Mouse (Mus musculus): ENCODE measurements at regions not wholly inside any gene's neighbourhood (a gene's known extent, or its start where the extent isn't known, plus 50 kb on each side); places are given as distances from the start of the nearest gene placed in this dataset.

DNA sequence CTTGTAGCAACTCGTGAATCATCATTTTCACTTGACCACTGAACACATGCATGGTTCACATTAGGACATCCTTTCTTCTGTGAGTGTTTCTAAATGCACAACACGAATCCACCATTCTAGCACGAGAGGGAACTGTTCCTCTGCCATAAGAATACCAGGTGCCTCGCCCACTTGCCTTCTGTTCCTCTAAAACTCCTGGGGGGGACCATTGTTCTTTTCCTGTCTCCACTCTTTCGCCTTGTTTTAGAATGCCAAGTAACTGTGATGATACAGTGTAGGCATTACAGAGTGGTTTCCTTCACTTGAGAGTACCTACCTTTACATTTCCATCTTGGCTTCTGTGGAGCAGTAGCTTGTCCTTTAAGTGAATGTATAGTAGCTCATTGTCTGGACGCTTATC, 224.2 kb downstream of the Plk2 start:
- no peak for TF ChIP-seq CTCF (IDR thresholded peaks at IDR 0.05; ENCODE audit: low read depth)
- 51% methylated on average over 6 of the region's 6 CpGs for WGBS (ENCODE audit: insufficient replicate concordance)
- no peaks in the 10 kb centered on the region for H3K4me1 ChIP-seq (replicated peaks; ENCODE audit: control insufficient read depth in 2 of 2, insufficient read depth in 2 of 2, low read length in 1 of 2)
- H3K36me3 ChIP-seq (replicated peaks; ENCODE audit: control insufficient read depth, insufficient read depth, low read depth): no peaks in the 10 kb centered on the region
- H3K9me3 ChIP-seq (ENCODE audit: control insufficient read depth, low read length): no peaks in the 10 kb centered on the region
- H3K9ac ChIP-seq (replicated peaks): no peak overlapping the region
- no peak for ATAC-seq (ENCODE audit: insufficient read depth)
- no peak for DNase-seq (ENCODE audit: low read depth in 3 of 3, low spot score in 3 of 3)
- H3K4me3 ChIP-seq (ENCODE audit: insufficient read depth in 1 of 2, low read depth in 2 of 2, low read length in 2 of 2): no peak overlapping the region
- no peak overlapping the region for H3K4me2 ChIP-seq (ENCODE audit: low read depth)
- no peaks in the 10 kb centered on the region for H3K27me3 ChIP-seq (ENCODE audit: control insufficient read depth, insufficient read depth, low read length)
- H3K27ac ChIP-seq: no peak overlapping the region

DNA sequence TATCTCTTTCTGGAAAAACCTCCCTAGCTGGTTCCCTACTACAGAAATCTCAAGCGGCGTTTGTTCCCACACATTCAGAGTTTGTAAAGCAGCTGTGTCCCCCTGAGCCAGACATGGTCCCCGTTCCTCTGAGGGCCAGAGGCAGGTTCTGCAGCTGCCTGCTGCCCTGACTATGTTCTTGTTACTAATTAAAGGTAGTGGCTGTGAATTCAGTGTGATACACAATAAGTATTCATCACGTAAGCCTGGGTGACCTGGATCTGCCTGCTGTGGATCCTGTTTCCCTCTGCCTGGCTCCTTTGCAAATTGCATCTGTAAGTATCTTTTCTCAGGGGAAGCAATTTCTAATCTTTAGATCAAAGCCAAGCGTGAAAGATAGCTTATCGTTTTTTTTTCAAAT, 232.3 kb downstream of the Plk2 start:
- Histone ChIP-seq H3K9me3 (ENCODE audit: control insufficient read depth, low read length) (no peaks in the 10 kb centered on the region), H3K4me2 (ENCODE audit: low read depth) (no peak overlapping the region), H3K9ac (replicated peaks) (no peak overlapping the region), H3K4me1 (replicated peaks; ENCODE audit: control insufficient read depth in 2 of 2, insufficient read depth in 2 of 2, low read length in 1 of 2) (no peaks in the 10 kb centered on the region), H3K36me3 (replicated peaks; ENCODE audit: control insufficient read depth, insufficient read depth, low read depth) (no peaks in the 10 kb centered on the region), H3K27ac (no peak overlapping the region), H3K27me3 (ENCODE audit: control insufficient read depth, insufficient read depth, low read length) (no peaks in the 10 kb centered on the region), H3K4me3 (ENCODE audit: insufficient read depth in 1 of 2, low read depth in 2 of 2, low read length in 2 of 2) (no peak overlapping the region)
- ATAC-seq (ENCODE audit: insufficient read depth): no peak
- DNase-seq (ENCODE audit: low read depth in 3 of 3, low spot score in 3 of 3): no peak
- TF ChIP-seq EP300 (IDR thresholded peaks at IDR 0.05; ENCODE audit: low read depth) (no peak), CTCF (IDR thresholded peaks at IDR 0.05; ENCODE audit: low read depth) (no peak)
- 49% methylated on average over 6 of the region's 6 CpGs for WGBS (ENCODE audit: insufficient replicate concordance)

DNA sequence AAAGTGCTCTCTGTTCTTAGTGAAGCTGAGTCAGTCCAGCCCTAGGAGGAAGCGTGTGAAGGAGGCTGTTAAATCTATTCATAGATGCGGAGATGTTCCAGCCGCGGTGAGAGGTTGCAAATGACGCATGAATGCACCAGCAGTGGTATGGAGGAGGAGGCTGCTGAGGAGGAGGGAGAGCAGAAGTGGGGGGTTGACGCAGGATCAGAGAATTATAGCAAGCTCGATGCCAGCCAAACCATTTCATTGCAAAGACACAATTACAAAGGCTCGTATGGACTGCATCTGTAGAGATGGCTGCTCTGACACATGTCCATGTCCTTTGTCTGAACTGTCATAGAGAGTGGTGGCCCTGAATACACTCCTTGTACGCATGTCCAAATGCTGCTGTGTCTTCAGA, 232.9 kb downstream of the Plk2 start:
- Histone ChIP-seq H3K9ac (replicated peaks) (no peak overlapping the region), H3K4me3 (ENCODE audit: insufficient read depth in 1 of 2, low read depth in 2 of 2, low read length in 2 of 2) (no peak overlapping the region), H3K4me2 (ENCODE audit: low read depth) (no peak overlapping the region), H3K4me1 (replicated peaks; ENCODE audit: control insufficient read depth in 2 of 2, insufficient read depth in 2 of 2, low read length in 1 of 2) (no peaks in the 10 kb centered on the region), H3K36me3 (replicated peaks; ENCODE audit: control insufficient read depth, insufficient read depth, low read depth) (no peaks in the 10 kb centered on the region), H3K27me3 (ENCODE audit: control insufficient read depth, insufficient read depth, low read length) (no peaks in the 10 kb centered on the region), H3K27ac (no peak overlapping the region), H3K9me3 (ENCODE audit: control insufficient read depth, low read length) (no peaks in the 10 kb centered on the region)
- 25% methylated on average over 9 of the region's 9 CpGs for WGBS (ENCODE audit: insufficient replicate concordance)
- DNase-seq (ENCODE audit: low read depth in 3 of 3, low spot score in 3 of 3): no peak
- no peak for ATAC-seq (ENCODE audit: insufficient read depth)
- no peak for TF ChIP-seq EP300 (IDR thresholded peaks at IDR 0.05; ENCODE audit: low read depth)
- TF ChIP-seq CTCF (IDR thresholded peaks at IDR 0.05; ENCODE audit: low read depth): no peak

DNA sequence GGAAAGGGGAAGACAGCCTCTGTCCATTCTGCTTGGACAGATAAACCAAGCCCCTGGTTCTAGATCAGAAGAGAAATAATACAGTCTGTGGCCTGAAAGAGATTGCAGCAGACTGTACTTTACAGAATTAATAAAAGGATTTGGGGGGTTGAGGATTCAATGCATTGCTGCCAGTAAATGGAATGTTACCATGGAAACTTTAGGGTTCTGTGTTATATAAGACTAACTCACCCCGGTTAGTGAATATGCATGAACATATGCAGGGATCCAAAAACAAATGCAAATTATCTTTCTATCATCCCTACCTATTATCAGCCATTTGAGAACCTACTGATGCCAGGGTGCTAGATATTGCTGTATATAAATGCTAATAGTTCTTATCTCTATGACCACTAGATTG, 233.4 kb downstream of the Plk2 start:
- Histone ChIP-seq H3K27ac (no peak overlapping the region), H3K9me3 (ENCODE audit: control insufficient read depth, low read length) (no peaks in the 10 kb centered on the region), H3K4me3 (ENCODE audit: insufficient read depth in 1 of 2, low read depth in 2 of 2, low read length in 2 of 2) (no peak overlapping the region), H3K36me3 (replicated peaks; ENCODE audit: control insufficient read depth, insufficient read depth, low read depth) (no peaks in the 10 kb centered on the region), H3K4me2 (ENCODE audit: low read depth) (no peak overlapping the region), H3K9ac (replicated peaks) (no peak overlapping the region), H3K27me3 (ENCODE audit: control insufficient read depth, insufficient read depth, low read length) (no peaks in the 10 kb centered on the region), H3K4me1 (replicated peaks; ENCODE audit: control insufficient read depth in 2 of 2, insufficient read depth in 2 of 2, low read length in 1 of 2) (no peaks in the 10 kb centered on the region)
- DNase-seq (ENCODE audit: low read depth in 3 of 3, low spot score in 3 of 3) (no peak), ATAC-seq (ENCODE audit: insufficient read depth) (no peak)
- WGBS (ENCODE audit: insufficient replicate concordance): 57% methylated on average over 1 of the region's 1 CpGs
- TF ChIP-seq EP300 (IDR thresholded peaks at IDR 0.05; ENCODE audit: low read depth) (no peak), CTCF (IDR thresholded peaks at IDR 0.05; ENCODE audit: low read depth) (no peak)

DNA sequence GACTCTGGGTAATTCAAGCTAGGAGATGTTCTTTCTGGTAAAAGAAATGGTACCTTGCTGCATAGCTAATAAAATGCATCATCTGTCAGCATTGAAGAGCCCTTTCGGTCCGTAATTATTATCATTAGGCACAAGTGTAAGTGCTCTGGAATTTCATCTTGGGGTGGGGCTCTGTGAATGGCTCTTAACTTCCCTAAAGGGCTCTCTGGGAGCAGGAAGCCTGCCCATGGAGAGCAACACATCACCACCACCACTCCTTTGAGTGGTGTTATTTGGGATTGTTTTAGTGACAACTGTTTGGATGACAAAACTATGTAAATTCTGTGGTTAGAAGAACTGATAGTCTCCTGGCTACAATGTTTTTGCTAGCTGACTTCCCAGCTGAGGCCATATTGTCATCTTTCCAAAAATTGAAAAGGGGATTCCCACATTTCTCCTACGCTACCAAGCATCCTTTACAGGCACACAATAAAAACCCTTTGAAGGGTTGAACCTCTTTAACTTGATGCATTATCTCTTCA, 238.5 kb downstream of the Plk2 start:
- H3K4me1 ChIP-seq (replicated peaks; ENCODE audit: control insufficient read depth in 2 of 2, insufficient read depth in 2 of 2, low read length in 1 of 2): no peaks in the 10 kb centered on the region
- no peak overlapping the region for H3K4me3 ChIP-seq (ENCODE audit: insufficient read depth in 1 of 2, low read depth in 2 of 2, low read length in 2 of 2)
- TF ChIP-seq CTCF (IDR thresholded peaks at IDR 0.05; ENCODE audit: low read depth) (no peak), EP300 (IDR thresholded peaks at IDR 0.05; ENCODE audit: low read depth) (no peak)
- H3K27ac ChIP-seq: no peak overlapping the region
- H3K9ac ChIP-seq (replicated peaks): no peak overlapping the region
- no peaks in the 10 kb centered on the region for H3K9me3 ChIP-seq (ENCODE audit: control insufficient read depth, low read length)
- no peaks in the 10 kb centered on the region for H3K36me3 ChIP-seq (replicated peaks; ENCODE audit: control insufficient read depth, insufficient read depth, low read depth)
- 60% methylated on average over 3 of the region's 3 CpGs for WGBS (ENCODE audit: insufficient replicate concordance)
- DNase-seq (ENCODE audit: low read depth in 3 of 3, low spot score in 3 of 3) (no peak), ATAC-seq (ENCODE audit: insufficient read depth) (no peak)
- H3K27me3 ChIP-seq (ENCODE audit: control insufficient read depth, insufficient read depth, low read length): no peaks in the 10 kb centered on the region
- H3K4me2 ChIP-seq (ENCODE audit: low read depth): no peak overlapping the region
